Mouse (Mus musculus) left cerebral cortex, adult 6 months (tissue): ENCODE results near the gene Kcnj5. TPM values are rescaled to one million over a fixed set of nuclear protein-coding genes. Genes with fewer than 3 reads are reported as not detected.

Experiments
- long read RNA-seq, 2 experiments: library from polyadenylated mRNA; unstranded; transcript quantifications; one replicate each; pipeline ENCODE4 v2.0.0; 2019 to 2020
- polyA plus RNA-seq: library from polyadenylated mRNA; unstranded; fragments of <200 nt; fragmentation: Nextera tagmentation; gene quantifications from 2 replicates; pipeline ENCODE4 v1.2.3, GENCODE M21; 2021

Kcnj5 gene
- polyA plus RNA-seq: 0.05 and 0.10 TPM in 2 replicates
- long read RNA-seq, experiment 1, partial matches to known transcripts: 0 of 2 reads
- long read RNA-seq, experiment 1, other reads (novel, unspliced or antisense): 1 of 2 reads
- long read RNA-seq, experiment 2: 0 reads

GRCm38 (mm10) chr9:32344051-32344450, at the start of gene Kcnj5:
Gene Kcnj5 (minus strand): TSS chr9:32344350.

DNA sequence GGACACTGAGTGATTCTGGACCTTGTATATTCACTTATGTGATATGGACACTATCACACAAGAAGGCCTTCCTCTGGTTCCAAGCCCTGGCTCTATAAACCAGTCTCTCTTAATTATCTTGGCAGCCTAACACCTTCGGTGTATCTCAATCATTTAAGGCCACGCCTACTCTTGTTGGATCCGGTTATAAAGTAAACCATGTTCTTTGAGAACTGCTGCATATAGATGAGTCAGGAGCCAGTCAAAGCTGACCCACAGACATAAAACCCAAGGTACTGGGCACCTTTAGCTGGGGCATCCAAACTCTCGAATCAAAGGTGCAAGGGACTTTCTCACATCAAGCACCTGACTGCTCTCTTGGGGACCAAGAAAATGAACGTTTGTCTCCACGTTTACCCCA, 28.1 kb upstream of the Kcnj5 start, which contains the start of gene Kcnj1:
Gene Kcnj1 (plus strand): TSS at position 292 of the 400 bp plus-strand sequence.

Other genes starting within 250 kb of the Kcnj5 start
- 124 and 149 TPM in 2 replicates for gene Arhgap32, start 228.2 kb downstream of the Kcnj5 start, polyA plus RNA-seq
- gene Kcnj1, start 28.1 kb upstream of the Kcnj5 start, polyA plus RNA-seq: not detected in 2 replicates
- 2.3 and 2.7 TPM in 2 replicates for gene Fli1, start 198.5 kb upstream of the Kcnj5 start, polyA plus RNA-seq